Mouse (Mus musculus): ENCODE results near the gene Smo. TPM values are rescaled to one million over a fixed set of nuclear protein-coding genes. Genes with fewer than 3 reads are reported as not detected.

Gene Smo
- polyA plus RNA-seq, 1 experiment from 2014 or later = 22.1 TPM

DNA sequence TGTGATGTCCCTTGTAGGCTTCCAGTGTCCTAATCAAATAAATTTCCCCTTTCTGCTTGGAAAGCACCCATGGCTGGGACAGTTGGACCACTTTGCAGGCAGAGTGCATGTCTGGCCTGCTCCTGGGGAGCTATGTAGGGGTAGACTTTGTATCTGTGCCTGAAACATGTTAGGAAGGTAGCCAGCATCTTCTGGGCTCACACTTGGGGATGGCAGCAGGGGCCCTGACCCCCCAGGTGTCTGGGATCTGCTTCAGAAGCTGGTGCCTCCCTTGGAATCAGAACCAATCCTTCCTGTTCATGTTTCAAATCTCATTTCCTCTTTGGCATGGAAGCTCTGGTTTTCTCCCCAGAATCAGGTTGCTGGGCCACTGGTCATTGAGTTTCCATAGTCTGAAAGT is 38.2 kb upstream of the Smo start:
- Histone ChIP-seq H3K27ac (replicated peaks in 1 of 2; ENCODE audit: control insufficient read depth in 1 of 2, insufficient read depth in 1 of 2, low read depth in 2 of 2, low read length in 2 of 2) (no peak overlapping the region), H3K4me2 (ENCODE audit: low read length) (0 out of 2 replicates have a peak overlapping the region, but pooled peaks have one; percentile 0)

DNA sequence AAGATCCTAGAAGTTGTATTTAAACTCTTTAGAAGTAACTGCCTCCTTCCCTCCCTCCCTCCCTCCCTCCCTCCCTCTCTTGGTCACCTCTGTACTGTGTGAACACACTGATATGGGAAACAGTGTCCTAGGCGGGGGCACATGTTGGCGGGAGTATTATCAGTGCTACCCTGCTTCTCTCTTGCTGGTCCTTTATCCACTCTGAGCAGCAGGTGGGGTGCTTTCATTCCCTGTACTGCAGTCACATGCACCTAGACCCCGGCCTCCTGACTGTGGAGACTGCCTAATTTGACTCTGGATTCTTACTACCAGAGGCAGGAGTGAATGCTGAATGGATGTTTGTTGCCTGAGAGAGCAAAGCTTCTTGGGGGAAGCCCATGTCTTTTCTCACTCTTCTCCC is 37.8 kb upstream of the Smo start:
- 28% methylated on average over 3 of the region's 3 CpGs for WGBS
- H3K4me1 ChIP-seq (ENCODE audit: control insufficient read depth in 2 of 2, insufficient read depth in 2 of 2, low read length in 2 of 2) = peaks cover 2 to 10% of the 10 kb centered on the region in 2 experiments; a peak in 3 of 4 replicates
- no peak overlapping the region for H3K4me3 ChIP-seq (ENCODE audit: control insufficient read depth in 1 of 2, insufficient read depth in 1 of 2, low read depth in 1 of 2, low read length in 2 of 2)
- no peak overlapping the region for H3K4me2 ChIP-seq (ENCODE audit: low read length)
- no peak overlapping the region for H3K9ac ChIP-seq (ENCODE audit: low read length)
- no peaks in the 10 kb centered on the region for H3K36me3 ChIP-seq (ENCODE audit: control insufficient read depth, insufficient read depth, low read length)
- peaks cover 14% of the 10 kb centered on the region for H3K27me3 ChIP-seq (ENCODE audit: control insufficient read depth, insufficient read depth, low read length)
- H3K9me3 ChIP-seq (ENCODE audit: control insufficient read depth, low read length) = no peaks in the 10 kb centered on the region
- ATAC-seq (ENCODE audit: insufficient number of reproducible peaks, insufficient read depth, low FRiP score, low read depth) = no peak
- H3K27ac ChIP-seq (replicated peaks in 1 of 2; ENCODE audit: control insufficient read depth in 1 of 2, insufficient read depth in 1 of 2, low read depth in 2 of 2, low read length in 2 of 2) = no peak overlapping the region

More for the DNA sequence above, 38.2 kb upstream of the Smo start:
- H3K4me3 ChIP-seq (ENCODE audit: control insufficient read depth in 1 of 2, insufficient read depth in 1 of 2, low read depth in 1 of 2, low read length in 2 of 2) = no peak overlapping the region
- H3K27me3 ChIP-seq (ENCODE audit: control insufficient read depth, insufficient read depth, low read length) = peaks cover 18% of the 10 kb centered on the region
- no peak overlapping the region for H3K9ac ChIP-seq (ENCODE audit: low read length)
- no peaks in the 10 kb centered on the region for H3K9me3 ChIP-seq (ENCODE audit: control insufficient read depth, low read length)
- no peaks in the 10 kb centered on the region for H3K36me3 ChIP-seq (ENCODE audit: control insufficient read depth, insufficient read depth, low read length)
- H3K4me1 ChIP-seq (ENCODE audit: control insufficient read depth in 2 of 2, insufficient read depth in 2 of 2, low read length in 2 of 2) = peaks cover 2 to 10% of the 10 kb centered on the region in 2 experiments; a peak in 3 of 4 replicates
- ATAC-seq (ENCODE audit: insufficient number of reproducible peaks, insufficient read depth, low FRiP score, low read depth) = no peak

DNA sequence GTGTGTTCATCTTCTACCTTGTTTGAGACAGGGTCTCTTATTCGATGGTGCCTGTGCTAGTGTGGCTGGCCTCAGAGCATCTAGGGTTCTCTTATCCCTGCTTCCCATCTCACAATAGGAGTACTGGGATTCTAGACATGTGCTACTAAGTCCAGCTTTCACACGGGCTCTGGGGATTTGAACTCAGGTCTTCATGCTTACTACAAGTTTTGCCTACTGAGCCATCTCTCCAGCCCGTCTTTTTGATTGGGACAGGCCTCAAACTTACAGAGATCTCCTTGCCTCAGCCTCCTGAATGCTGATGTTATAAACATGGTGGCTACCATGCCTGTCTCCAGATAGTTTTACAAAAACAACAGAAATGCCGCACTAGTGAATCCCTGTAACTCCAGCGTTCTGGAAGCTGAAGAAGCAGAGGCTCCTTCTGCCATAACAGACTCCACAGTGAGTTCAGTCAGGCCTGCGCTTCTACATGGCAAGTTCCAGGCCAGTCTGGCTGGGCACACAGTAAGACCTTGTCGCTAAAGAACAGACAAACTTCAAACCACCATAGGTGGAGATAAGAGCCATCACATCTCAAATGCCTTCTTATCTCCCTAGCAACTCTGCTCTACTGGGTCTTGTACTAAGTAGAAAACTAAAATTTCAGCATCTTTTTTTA is 36.1 kb upstream of the Smo start:
- 78% methylated on average over 7 of the region's 7 CpGs for WGBS
- Histone ChIP-seq H3K27ac (replicated peaks in 1 of 2; ENCODE audit: control insufficient read depth in 1 of 2, insufficient read depth in 1 of 2, low read depth in 2 of 2, low read length in 2 of 2) (no peak overlapping the region), H3K27me3 (ENCODE audit: control insufficient read depth, insufficient read depth, low read length) (peaks cover 3% of the 10 kb centered on the region; the same call in 1 of the 2 replicates), H3K4me2 (ENCODE audit: low read length) (no peak overlapping the region), H3K4me3 (ENCODE audit: control insufficient read depth in 1 of 2, insufficient read depth in 1 of 2, low read depth in 1 of 2, low read length in 2 of 2) (no peak overlapping the region), H3K9ac (ENCODE audit: low read length) (no peak overlapping the region), H3K9me3 (ENCODE audit: control insufficient read depth, low read length) (no peaks in the 10 kb centered on the region), H3K36me3 (ENCODE audit: control insufficient read depth, insufficient read depth, low read length) (no peaks in the 10 kb centered on the region), H3K4me1 (ENCODE audit: control insufficient read depth in 2 of 2, insufficient read depth in 2 of 2, low read length in 2 of 2) (peaks cover 2 to 10% of the 10 kb centered on the region in 2 experiments; a peak in 2 of 4 replicates)
- no peak for ATAC-seq (ENCODE audit: insufficient number of reproducible peaks, insufficient read depth, low FRiP score, low read depth)

DNA sequence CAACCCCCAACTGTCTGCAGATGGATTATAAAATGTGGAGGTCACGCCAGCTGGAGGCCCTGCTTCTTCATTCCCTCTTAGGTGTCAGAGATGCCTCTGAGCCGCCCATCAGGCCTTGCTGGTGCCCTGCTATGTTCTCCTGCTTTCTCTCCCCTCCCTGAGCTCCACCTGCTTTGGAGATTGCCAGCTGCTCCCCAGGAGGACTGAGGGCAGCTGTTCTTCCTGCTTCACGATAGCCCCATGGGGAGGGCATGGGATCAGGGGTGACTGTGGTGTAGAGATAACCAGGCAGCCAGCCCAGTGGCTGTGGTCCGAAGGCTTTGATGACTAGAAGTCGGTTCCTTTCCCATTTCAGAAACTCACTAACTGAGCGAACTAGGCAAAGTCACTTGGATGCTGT is 34.3 kb upstream of the Smo start:
- no peak for ATAC-seq (ENCODE audit: insufficient number of reproducible peaks, insufficient read depth, low FRiP score, low read depth)
- H3K9ac ChIP-seq (ENCODE audit: low read length) = no peak overlapping the region
- H3K9me3 ChIP-seq (ENCODE audit: control insufficient read depth, low read length) = no peaks in the 10 kb centered on the region
- no peak overlapping the region for H3K27ac ChIP-seq (replicated peaks in 1 of 2; ENCODE audit: control insufficient read depth in 1 of 2, insufficient read depth in 1 of 2, low read depth in 2 of 2, low read length in 2 of 2)
- peaks cover 1% of the 10 kb centered on the region; the same call in 1 of the 2 replicates for H3K27me3 ChIP-seq (ENCODE audit: control insufficient read depth, insufficient read depth, low read length)
- WGBS = 50% methylated on average over 6 of the region's 6 CpGs
- H3K4me3 ChIP-seq (ENCODE audit: control insufficient read depth in 1 of 2, insufficient read depth in 1 of 2, low read depth in 1 of 2, low read length in 2 of 2) = no peak overlapping the region
- H3K4me1 ChIP-seq (ENCODE audit: control insufficient read depth in 2 of 2, insufficient read depth in 2 of 2, low read length in 2 of 2) = peaks cover 0 to 6% of the 10 kb centered on the region in 2 experiments; a peak in 2 of 4 replicates
- H3K36me3 ChIP-seq (ENCODE audit: control insufficient read depth, insufficient read depth, low read length) = no peaks in the 10 kb centered on the region
- H3K4me2 ChIP-seq (ENCODE audit: low read length) = no peak overlapping the region

DNA sequence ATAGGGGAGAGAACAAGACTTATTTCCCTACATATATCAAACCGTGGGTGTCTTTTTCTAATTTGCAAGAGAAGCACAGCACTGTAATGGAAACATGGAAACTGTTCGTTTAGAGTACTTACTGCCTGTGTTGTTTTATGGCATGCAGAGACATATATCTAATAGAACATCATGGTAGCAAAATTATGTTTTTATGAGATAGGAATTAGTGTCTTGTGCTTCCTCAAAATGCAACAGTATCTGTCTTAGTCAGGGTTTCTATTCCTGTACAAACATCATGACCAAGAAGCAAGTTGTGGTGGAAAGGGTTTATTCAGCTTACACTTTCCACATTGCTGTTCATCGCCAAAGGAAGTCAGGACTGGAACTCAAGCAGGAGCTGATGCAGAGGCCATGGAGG is 33.2 kb upstream of the Smo start:
- Histone ChIP-seq H3K9ac (ENCODE audit: low read length) (no peak overlapping the region), H3K36me3 (ENCODE audit: control insufficient read depth, insufficient read depth, low read length) (no peaks in the 10 kb centered on the region), H3K4me2 (ENCODE audit: low read length) (no peak overlapping the region), H3K4me3 (ENCODE audit: control insufficient read depth in 1 of 2, insufficient read depth in 1 of 2, low read depth in 1 of 2, low read length in 2 of 2) (no peak overlapping the region), H3K4me1 (ENCODE audit: control insufficient read depth in 2 of 2, insufficient read depth in 2 of 2, low read length in 2 of 2) (peaks cover 0 to 6% of the 10 kb centered on the region in 2 experiments; a peak in 2 of 4 replicates), H3K27me3 (ENCODE audit: control insufficient read depth, insufficient read depth, low read length) (no peaks in the 10 kb centered on the region), H3K27ac (replicated peaks in 1 of 2; ENCODE audit: control insufficient read depth in 1 of 2, insufficient read depth in 1 of 2, low read depth in 2 of 2, low read length in 2 of 2) (no peak overlapping the region), H3K9me3 (ENCODE audit: control insufficient read depth, low read length) (no peaks in the 10 kb centered on the region)
- WGBS = 74% methylated on average over 3 of the region's 3 CpGs
- ATAC-seq (ENCODE audit: insufficient number of reproducible peaks, insufficient read depth, low FRiP score, low read depth) = no peak

DNA sequence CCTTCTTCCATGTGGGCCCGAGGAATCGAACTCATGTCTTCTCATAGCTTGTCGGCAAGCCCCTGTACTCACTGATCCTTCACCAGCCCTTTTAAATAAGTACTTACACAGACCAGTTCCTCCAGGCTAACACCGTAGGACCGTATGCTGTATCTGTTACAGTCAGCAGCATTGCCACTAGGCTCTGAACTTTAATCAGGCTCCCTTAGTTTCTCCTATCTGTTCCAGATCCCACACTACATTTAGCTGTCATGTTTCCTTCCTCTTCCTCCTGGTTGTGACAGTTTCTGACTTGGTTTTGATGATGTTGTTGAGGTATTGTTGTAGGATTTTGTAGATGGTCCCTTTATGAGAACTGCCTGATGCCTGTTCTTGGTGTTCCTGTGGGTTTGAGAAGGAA is 31.2 kb upstream of the Smo start:
- Histone ChIP-seq H3K36me3 (ENCODE audit: control insufficient read depth, insufficient read depth, low read length) (no peaks in the 10 kb centered on the region), H3K4me2 (ENCODE audit: low read length) (no peak overlapping the region), H3K9me3 (ENCODE audit: control insufficient read depth, low read length) (no peaks in the 10 kb centered on the region), H3K4me3 (ENCODE audit: control insufficient read depth in 1 of 2, insufficient read depth in 1 of 2, low read depth in 1 of 2, low read length in 2 of 2) (no peak overlapping the region), H3K27me3 (ENCODE audit: control insufficient read depth, insufficient read depth, low read length) (no peaks in the 10 kb centered on the region), H3K9ac (ENCODE audit: low read length) (no peak overlapping the region), H3K27ac (replicated peaks in 1 of 2; ENCODE audit: control insufficient read depth in 1 of 2, insufficient read depth in 1 of 2, low read depth in 2 of 2, low read length in 2 of 2) (no peak overlapping the region), H3K4me1 (ENCODE audit: control insufficient read depth in 2 of 2, insufficient read depth in 2 of 2, low read length in 2 of 2) (peaks cover 0 to 8% of the 10 kb centered on the region in 2 experiments; a peak in 3 of 4 replicates)
- 77% methylated on average over 5 of the region's 5 CpGs for WGBS
- no peak for ATAC-seq (ENCODE audit: insufficient number of reproducible peaks, insufficient read depth, low FRiP score, low read depth)

DNA sequence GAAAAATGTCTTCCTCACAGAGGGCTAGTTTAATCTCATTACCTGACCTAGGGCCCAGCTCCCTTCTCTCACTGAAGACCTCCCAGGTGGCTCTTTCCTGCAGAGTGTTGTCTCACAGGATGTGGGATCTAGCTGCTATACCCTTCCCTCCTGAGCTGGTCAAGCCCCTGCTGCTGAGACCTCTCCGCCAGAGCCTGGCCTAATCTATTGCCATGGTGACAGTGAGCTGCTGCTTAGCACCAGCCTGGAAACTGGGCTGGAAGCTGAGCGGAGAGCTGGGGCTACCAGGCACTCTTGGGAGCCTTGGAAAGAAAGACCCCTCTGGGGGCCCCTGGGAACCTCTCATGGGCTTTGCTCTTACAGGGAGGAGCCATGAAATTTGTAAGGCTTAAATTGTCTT is 27.4 kb upstream of the Smo start:
- H3K27ac ChIP-seq (replicated peaks in 1 of 2; ENCODE audit: control insufficient read depth in 1 of 2, insufficient read depth in 1 of 2, low read depth in 2 of 2, low read length in 2 of 2) = no peak overlapping the region
- WGBS = 21% methylated on average over 2 of the region's 2 CpGs
- H3K4me3 ChIP-seq (ENCODE audit: control insufficient read depth in 1 of 2, insufficient read depth in 1 of 2, low read depth in 1 of 2, low read length in 2 of 2) = no peak overlapping the region
- no peak overlapping the region for H3K4me2 ChIP-seq (ENCODE audit: low read length)
- H3K36me3 ChIP-seq (ENCODE audit: control insufficient read depth, insufficient read depth, low read length) = no peaks in the 10 kb centered on the region
- H3K27me3 ChIP-seq (ENCODE audit: control insufficient read depth, insufficient read depth, low read length) = 0 out of 2 replicates have a peak, but pooled peaks cover 2% of the 10 kb centered on the region
- peaks cover 0 to 8% of the 10 kb centered on the region in 2 experiments; a peak in 3 of 4 replicates for H3K4me1 ChIP-seq (ENCODE audit: control insufficient read depth in 2 of 2, insufficient read depth in 2 of 2, low read length in 2 of 2)
- H3K9ac ChIP-seq (ENCODE audit: low read length) = no peak overlapping the region
- H3K9me3 ChIP-seq (ENCODE audit: control insufficient read depth, low read length) = no peaks in the 10 kb centered on the region
- no peak for ATAC-seq (ENCODE audit: insufficient number of reproducible peaks, insufficient read depth, low FRiP score, low read depth)

DNA sequence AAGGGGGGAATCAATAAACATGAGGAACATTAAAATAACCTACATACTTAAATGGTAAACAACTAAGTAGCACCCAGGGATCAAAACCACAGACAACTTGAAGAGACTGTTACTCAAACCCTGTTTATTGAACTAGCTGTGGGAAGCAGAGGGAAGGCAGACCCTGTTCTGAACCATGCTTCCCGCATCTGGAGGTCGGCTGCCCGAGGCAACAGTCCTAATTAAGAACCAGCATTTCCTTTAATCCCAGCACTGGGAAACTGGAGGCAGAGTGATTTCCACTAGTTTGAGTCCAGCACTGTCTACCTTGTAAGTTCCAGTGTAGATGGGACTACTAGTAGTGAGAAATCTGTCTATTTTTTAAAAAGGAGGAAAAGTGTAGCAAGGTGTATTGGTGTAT is 24.0 kb upstream of the Smo start:
- no peaks in the 10 kb centered on the region for H3K9me3 ChIP-seq (ENCODE audit: control insufficient read depth, low read length)
- no peak for ATAC-seq (ENCODE audit: insufficient number of reproducible peaks, insufficient read depth, low FRiP score, low read depth)
- H3K4me3 ChIP-seq (ENCODE audit: control insufficient read depth in 1 of 2, insufficient read depth in 1 of 2, low read depth in 1 of 2, low read length in 2 of 2) = no peak overlapping the region
- no peak overlapping the region for H3K4me2 ChIP-seq (ENCODE audit: low read length)
- no peaks in the 10 kb centered on the region for H3K36me3 ChIP-seq (ENCODE audit: control insufficient read depth, insufficient read depth, low read length)
- 77% methylated on average over 3 of the region's 3 CpGs for WGBS
- H3K27ac ChIP-seq (replicated peaks in 1 of 2; ENCODE audit: control insufficient read depth in 1 of 2, insufficient read depth in 1 of 2, low read depth in 2 of 2, low read length in 2 of 2) = no peak overlapping the region
- peaks cover 0 to 8% of the 10 kb centered on the region in 2 experiments; a peak in 3 of 4 replicates for H3K4me1 ChIP-seq (ENCODE audit: control insufficient read depth in 2 of 2, insufficient read depth in 2 of 2, low read length in 2 of 2)
- H3K27me3 ChIP-seq (ENCODE audit: control insufficient read depth, insufficient read depth, low read length) = 0 out of 2 replicates have a peak, but pooled peaks cover 2% of the 10 kb centered on the region
- no peak overlapping the region for H3K9ac ChIP-seq (ENCODE audit: low read length)
